Mouse (Mus musculus) kidney, adult 2 months (tissue): ENCODE measurements around the gene Gatb. TPM values are rescaled to one million over a fixed set of nuclear protein-coding genes. Genes with fewer than 3 reads are reported as not detected.

Experiments
- DNase-seq: peaks from one replicate; pipeline ENCODE4 v3.0.0; 2021
- H3K27ac ChIP-seq: fragments of 200-500 bp; 2 replicates; pipeline ENCODE4 v1.5.1; 2012; ENCODE audit warnings: low read depth, low read length, control low read depth, inconsistent platforms; ENCODE audit not compliant: insufficient read depth
- H3K27me3 ChIP-seq: fragments of 200-500 bp; replicated peaks from 2 replicates; pipeline ENCODE4 v1.6.1; 2012; ENCODE audit warnings: mild to moderate bottlenecking, moderate library complexity, low read length, inconsistent platforms; ENCODE audit not compliant: control insufficient read depth, insufficient read depth
- H3K36me3 ChIP-seq: fragments of 200-500 bp; 2 replicates; pipeline ENCODE4 v1.6.1; 2012; ENCODE audit warnings: mild to moderate bottlenecking, moderate library complexity, low read length, inconsistent platforms; ENCODE audit not compliant: control insufficient read depth, insufficient read depth
- H3K4me1 ChIP-seq: fragments of 200-500 bp; 2 replicates; pipeline ENCODE4 v1.6.1; 2011; ENCODE audit warnings: low read length; ENCODE audit not compliant: control insufficient read depth, insufficient read depth
- H3K4me3 ChIP-seq: fragments of 200-500 bp; 2 replicates; pipeline ENCODE4 v1.5.1; 2011; ENCODE audit warnings: mild to moderate bottlenecking, low read depth, low read length, control low read depth; ENCODE audit not compliant: insufficient read depth
- CTCF ChIP-seq: fragments of 200-500 bp; conservative IDR thresholded peaks from 2 replicates; pipeline ENCODE4 v1.5.1; 2011; ENCODE audit warnings: low read depth, mild to moderate bottlenecking, control low read depth, low read length, moderate library complexity, mixed read lengths; ENCODE audit not compliant: insufficient read depth, insufficient read length
- POLR2A ChIP-seq: fragments of 200-500 bp; IDR thresholded peaks from one replicate; pipeline ENCODE4 v1.6.1; 2011; ENCODE audit warnings: low read depth, low read length, control low read depth
- WGBS: fragments of 180-500 bp; shearing (Covaris S2); methylation state at CpG from one replicate; pipeline ENCODE4 v1.1.7; 2018; 5-methylcytosine and 5-hydroxymethylcytosine counted together
- polyA plus RNA-seq: library from polyadenylated mRNA; depleted of rRNA; stranded (reverse); fragments of >200 nt; gene quantifications from 2 replicates; pipeline ENCODE4 v1.2.3, GENCODE M21; 2012

Gene Gatb
- polyA plus RNA-seq, 1 experiment = 35.8 TPM

GRCm38 (mm10) chr3:85619345-85619744 is 45.4 kb downstream of the Gatb start:
- Histone ChIP-seq H3K36me3 (peaks cover 9% of the 10 kb centered on the region; the same call in 1 of the 2 replicates), H3K4me3 (no peak overlapping the region), H3K4me1 (no peaks in the 10 kb centered on the region), H3K27ac (no peak overlapping the region), H3K27me3 (no peaks in the 10 kb centered on the region)
- no peak for DNase-seq
- TF ChIP-seq CTCF = no peak
- TF ChIP-seq POLR2A = no peak
- 96% methylated on average over 5 of the region's 5 CpGs for WGBS

- no peak for TF ChIP-seq CTCF
- no peak for TF ChIP-seq POLR2A
- WGBS = 98% methylated on average over 1 of the region's 1 CpGs
- H3K4me1 ChIP-seq = no peaks in the 10 kb centered on the region
- H3K4me3 ChIP-seq = no peak overlapping the region
- peaks cover 9% of the 10 kb centered on the region; the same call in 1 of the 2 replicates for H3K36me3 ChIP-seq
- H3K27me3 ChIP-seq = no peaks in the 10 kb centered on the region
- no peak for DNase-seq
- no peak overlapping the region for H3K27ac ChIP-seq
Observed at GRCm38 (mm10) chr3:85619751-85620150, 45.8 kb downstream of the Gatb start.

GRCm38 (mm10) chr3:85629895-85630510 is 56.1 kb downstream of the Gatb start:
- no peak for TF ChIP-seq POLR2A
- TF ChIP-seq CTCF = no peak

GRCm38 (mm10) chr3:85633733-85634132 is 59.8 kb downstream of the Gatb start:
- 83% methylated on average over 2 of the region's 2 CpGs for WGBS

More at GRCm38 (mm10) chr3:85629895-85630510, 56.1 kb downstream of the Gatb start:
- H3K27me3 ChIP-seq = no peaks in the 10 kb centered on the region
- 90% methylated on average over 4 of the region's 4 CpGs for WGBS
- H3K36me3 ChIP-seq = no peaks in the 10 kb centered on the region
- H3K4me1 ChIP-seq = no peaks in the 10 kb centered on the region
- H3K4me3 ChIP-seq = no peak overlapping the region
- H3K27ac ChIP-seq = no peak overlapping the region
- no peak for DNase-seq

GRCm38 (mm10) chr3:85634389-85635125 is 60.6 kb downstream of the Gatb start:
- Histone ChIP-seq H3K27me3 (no peaks in the 10 kb centered on the region), H3K36me3 (no peaks in the 10 kb centered on the region), H3K4me3 (no peak overlapping the region), H3K27ac (no peak overlapping the region), H3K4me1 (no peaks in the 10 kb centered on the region)
- WGBS = 70% methylated on average over 8 of the region's 8 CpGs
- DNase-seq = no peak
- TF ChIP-seq POLR2A (no peak), CTCF (no peak)

More at GRCm38 (mm10) chr3:85633733-85634132, 59.8 kb downstream of the Gatb start:
- H3K36me3 ChIP-seq = no peaks in the 10 kb centered on the region
- DNase-seq = no peak
- H3K27me3 ChIP-seq = no peaks in the 10 kb centered on the region
- no peak overlapping the region for H3K27ac ChIP-seq
- H3K4me1 ChIP-seq = no peaks in the 10 kb centered on the region
- TF ChIP-seq CTCF (no peak), POLR2A (no peak)
- no peak overlapping the region for H3K4me3 ChIP-seq

- no peaks in the 10 kb centered on the region for H3K27me3 ChIP-seq
- no peak for TF ChIP-seq POLR2A
- no peak for TF ChIP-seq CTCF
- no peaks in the 10 kb centered on the region for H3K4me1 ChIP-seq
- H3K36me3 ChIP-seq = no peaks in the 10 kb centered on the region
- H3K27ac ChIP-seq = no peak overlapping the region
- WGBS = 34% methylated on average over 2 of the region's 2 CpGs
- no peak overlapping the region for H3K4me3 ChIP-seq
- DNase-seq = no peak
Observed at GRCm38 (mm10) chr3:85635126-85635419, 61.2 kb downstream of the Gatb start.

- H3K27me3 ChIP-seq = no peaks in the 10 kb centered on the region
- no peak for DNase-seq
- no peak overlapping the region for H3K4me3 ChIP-seq
- TF ChIP-seq POLR2A = no peak
- TF ChIP-seq CTCF = no peak
- no peak overlapping the region for H3K27ac ChIP-seq
- no peaks in the 10 kb centered on the region for H3K36me3 ChIP-seq
- WGBS = 88% methylated on average over 2 of the region's 2 CpGs
- H3K4me1 ChIP-seq = no peaks in the 10 kb centered on the region
Observed at GRCm38 (mm10) chr3:85635591-85635990, 61.7 kb downstream of the Gatb start.
